ENCODE assay signal across 7 mouse cellular contexts in genomic region chr13:34635978-34636377, GRCm38 (mm10). TPM values are rescaled to one million over a fixed set of nuclear protein-coding genes. Genes with fewer than 3 reads are reported as not detected.
DNase-seq lines count a peak whose midpoint lies in the region; ATAC-seq lines count a peak whose summit lies in the region.

No protein-coding gene starts in this region.

- H3K9me3 ChIP-seq in embryonic facial prominence, embryonic 11.5 days (replicated peaks; ENCODE audit: control insufficient read depth, low read length), result no peaks in the 10 kb centered on the region

- no peak overlapping the region for H3K4me2 ChIP-seq in embryonic facial prominence, embryonic 11.5 days (ENCODE audit: low read depth, low read length)

- no peak for ATAC-seq in embryonic facial prominence, embryonic 11.5 days (replicated peaks; ENCODE audit: insufficient number of reproducible peaks, low FRiP score, low TSS enrichment, low read depth)
- ATAC-seq in hematopoietic stem cell, adult 5-6 weeks (replicated peaks in 1 of 2; ENCODE audit: insufficient read depth in 1 of 2, low FRiP score in 2 of 2, low TSS enrichment in 1 of 2, low read depth in 1 of 2, poor library complexity in 2 of 2, severe bottlenecking in 2 of 2), result peak; percentile 49 to 81

- 47% methylated on average over 5 of the region's 5 CpGs for WGBS in embryonic facial prominence, embryonic 11.5 days

- H3K27me3 ChIP-seq in embryonic facial prominence, embryonic 11.5 days (ENCODE audit: control insufficient read depth, insufficient read depth, low read length), result no peaks in the 10 kb centered on the region

- no peaks in the 10 kb centered on the region for H3K4me1 ChIP-seq in embryonic facial prominence, embryonic 11.5 days (ENCODE audit: control insufficient read depth, insufficient read depth, low read length)

- H3K9ac ChIP-seq in embryonic facial prominence, embryonic 11.5 days (replicated peaks; ENCODE audit: low read length), result no peak overlapping the region

- H3K36me3 ChIP-seq in embryonic facial prominence, embryonic 11.5 days (replicated peaks; ENCODE audit: control insufficient read depth, insufficient read depth, low read depth, low read length), result no peaks in the 10 kb centered on the region

- no peak overlapping the region for H3K4me3 ChIP-seq in embryonic facial prominence, embryonic 11.5 days (ENCODE audit: low read depth, low read length)

- no peak overlapping the region for H3K27ac ChIP-seq in embryonic facial prominence, embryonic 11.5 days (replicated peaks; ENCODE audit: low read depth, low read length)

- DNase-seq in MEL-GATA-1-ER (ENCODE audit: extremely low read depth, low read depth), result peak; percentile 27
- DNase-seq in adrenal gland, postnatal 14 days, result peak; percentile 74
- peak; percentile 75 for DNase-seq in embryonic facial prominence, embryonic 11.5 days (ENCODE audit: low spot score)
- DNase-seq in layer of hippocampus, postnatal 10 days (ENCODE audit: low spot score in 2 of 2), result peak; percentile 83 to 89
- DNase-seq in lung, postnatal 4 days, result peak; percentile 79 to 81
- peak; percentile 75 to 76 for DNase-seq in right cerebral cortex, postnatal 36 days (ENCODE audit: low spot score in 2 of 2)

RNA-seq across cellular contexts. Expression of gene Pxdc1, which starts 17.3 kb away (rescaled TPM):
- 8.8 and 13.1 TPM in 2 replicates for total RNA-seq in adrenal gland, postnatal 14 days (2021)
- polyA plus RNA-seq in embryonic facial prominence, embryonic 11.5 days (2014; fragmentation: Nextera tagmentation; extraction: Ambion mirVana), result 6.2 and 8.0 TPM in 2 replicates
- not detected in 2 replicates for total RNA-seq in hematopoietic stem cell, adult 5-6 weeks (2017)
- total RNA-seq in layer of hippocampus, postnatal 10 days (2021), result 10 to 100 TPM; 14.1 to 14.7 TPM

Comparison
In these comparisons a context has a peak if more than half of its experiments do, and no peak if none do; other contexts are left out.
1. DNase-seq: peak in every context shown above with its lines; median percentile 86 in layer of hippocampus, postnatal 10 days; 80 in lung, postnatal 4 days; 76 in right cerebral cortex, postnatal 36 days; 75 in embryonic facial prominence, embryonic 11.5 days; 74 in adrenal gland, postnatal 14 days; 27 in MEL-GATA-1-ER.